Mouse (Mus musculus) limb, embryonic 12.5 days (tissue): Measurements from ENCODE around the gene Tmem231. TPM values are rescaled to one million over a fixed set of nuclear protein-coding genes. Genes with fewer than 3 reads are reported as not detected.

Source experiments
- ATAC-seq: fragments of 200-750 bp; cut with Nextera tagmentation; 2 replicates; pipeline ENCODE4 v1.8.0; 2017; ENCODE audit warnings: low read depth, moderate TSS enrichment; ENCODE audit not compliant: insufficient number of reproducible peaks, insufficient read depth, low FRiP score, low TSS enrichment
- H3K27ac ChIP-seq: fragments of 300-500 bp; sonication (generic); 2 replicates; pipeline ENCODE4 v1.5.1; 2016; ENCODE audit warnings: mild to moderate bottlenecking, moderate library complexity
- H3K27me3 ChIP-seq: fragments of 300-500 bp; sonication (generic); 2 replicates; pipeline ENCODE4 v1.6.1; 2016; ENCODE audit warnings: mild to moderate bottlenecking, moderate library complexity
- H3K36me3 ChIP-seq: fragments of 300-500 bp; sonication (generic); 2 replicates; pipeline ENCODE4 v1.6.1; 2016; ENCODE audit warnings: mild to moderate bottlenecking, moderate library complexity
- H3K4me1 ChIP-seq: fragments of 300-500 bp; sonication (generic); replicated peaks from 2 replicates; pipeline ENCODE4 v1.6.1; 2016
- H3K4me2 ChIP-seq: fragments of 300-500 bp; sonication (generic); 2 replicates; pipeline ENCODE4 v1.6.1; 2016; ENCODE audit warnings: mild to moderate bottlenecking, moderate library complexity
- H3K4me3 ChIP-seq: fragments of 300-500 bp; sonication (generic); replicated peaks from 2 replicates; pipeline ENCODE4 v1.5.1; 2016; ENCODE audit warnings: mild to moderate bottlenecking
- H3K9ac ChIP-seq: fragments of 300-500 bp; sonication (generic); replicated peaks from 2 replicates; pipeline ENCODE4 v1.6.1; 2016; ENCODE audit warnings: mild to moderate bottlenecking, moderate library complexity
- H3K9me3 ChIP-seq: fragments of 300-500 bp; sonication (generic); 2 replicates; pipeline ENCODE4 v1.6.1; 2016; ENCODE audit warnings: mild to moderate bottlenecking, moderate library complexity
- WGBS: fragments of 180-500 bp; shearing (Covaris S2); methylation state at CpG from one replicate; pipeline ENCODE4 v1.1.7; 2016; 5-methylcytosine and 5-hydroxymethylcytosine counted together
- polyA plus RNA-seq: library from polyadenylated mRNA; unstranded; fragments of >200 nt; fragmentation: Nextera tagmentation; extraction: Ambion mirVana; gene quantifications from 2 replicates; pipeline ENCODE4 v1.2.1, GENCODE M21; 2016

Tmem231 gene
- 20.9 and 23.4 TPM in 2 replicates for polyA plus RNA-seq

GRCm38 (mm10) chr8:111933348-111934076 lies at the start of gene Tmem231:
TSS of gene Tmem231 (minus strand) at chr8:111933881.
- H3K27ac ChIP-seq, result peak within 1 kb of the TSS; percentile 88
- under 1% methylated on average over 53 of the region's 53 CpGs for WGBS
- peak; percentile 98 for ATAC-seq

GRCm38 (mm10) chr8:111982116-111982515 lies 48.4 kb upstream of the Tmem231 start:
- Histone ChIP-seq H3K4me2 (no peak overlapping the region), H3K27me3 (no peaks in the 10 kb centered on the region), H3K27ac (no peak overlapping the region), H3K4me3 (no peak overlapping the region), H3K36me3 (peaks cover 70% of the 10 kb centered on the region), H3K9me3 (no peaks in the 10 kb centered on the region), H3K9ac (no peak overlapping the region), H3K4me1 (no peaks in the 10 kb centered on the region)
- no peak for ATAC-seq
- WGBS, result 77% methylated on average over 7 of the region's 7 CpGs

More at GRCm38 (mm10) chr8:111933348-111934076, at the start of gene Tmem231:
- Histone ChIP-seq H3K27me3 (no peaks in the 10 kb centered on the region), H3K4me1 (peaks cover 21% of the 10 kb centered on the region), H3K9ac (peak within 1 kb of the TSS; percentile 71), H3K9me3 (no peaks in the 10 kb centered on the region), H3K36me3 (peaks cover 12% of the 10 kb centered on the region; the same call in 1 of the 2 replicates), H3K4me3 (peak within 1 kb of the TSS; percentile 81), H3K4me2 (peak within 1 kb of the TSS; percentile 89)

- no peaks in the 10 kb centered on the region for H3K4me1 ChIP-seq
- no peaks in the 10 kb centered on the region for H3K9me3 ChIP-seq
- peaks cover 69% of the 10 kb centered on the region for H3K36me3 ChIP-seq
- H3K27ac ChIP-seq, result no peak overlapping the region
- WGBS, result 84% methylated on average over 10 of the region's 10 CpGs
- no peak overlapping the region for H3K4me2 ChIP-seq
- no peaks in the 10 kb centered on the region for H3K27me3 ChIP-seq
- H3K4me3 ChIP-seq, result no peak overlapping the region
- ATAC-seq, result no peak
- H3K9ac ChIP-seq, result no peak overlapping the region
Measured at GRCm38 (mm10) chr8:111978147-111978546, 44.5 kb upstream of the Tmem231 start.

- Histone ChIP-seq H3K27ac (no peak overlapping the region), H3K4me3 (no peak overlapping the region), H3K4me1 (no peaks in the 10 kb centered on the region), H3K9me3 (no peaks in the 10 kb centered on the region), H3K4me2 (no peak overlapping the region), H3K36me3 (peaks cover 70% of the 10 kb centered on the region), H3K27me3 (no peaks in the 10 kb centered on the region), H3K9ac (no peak overlapping the region)
- ATAC-seq, result no peak
- 92% methylated on average over 2 of the region's 2 CpGs for WGBS
Measured at GRCm38 (mm10) chr8:111976326-111976725, 42.6 kb upstream of the Tmem231 start.

- Histone ChIP-seq H3K36me3 (peaks cover 71% of the 10 kb centered on the region), H3K9ac (no peak overlapping the region)
- WGBS, result 95% methylated on average over 2 of the region's 2 CpGs
Measured at GRCm38 (mm10) chr8:111975706-111976105, 42.0 kb upstream of the Tmem231 start.

GRCm38 (mm10) chr8:111974138-111974537 lies 40.5 kb upstream of the Tmem231 start:
- H3K27me3 ChIP-seq, result no peaks in the 10 kb centered on the region
- no peaks in the 10 kb centered on the region for H3K9me3 ChIP-seq
- H3K4me2 ChIP-seq, result no peak overlapping the region
- no peak overlapping the region for H3K4me3 ChIP-seq
- H3K9ac ChIP-seq, result no peak overlapping the region
- no peak overlapping the region for H3K27ac ChIP-seq
- no peaks in the 10 kb centered on the region for H3K4me1 ChIP-seq
- peaks cover 65% of the 10 kb centered on the region for H3K36me3 ChIP-seq
- WGBS, result 95% methylated on average over 12 of the region's 12 CpGs
- no peak for ATAC-seq

More at GRCm38 (mm10) chr8:111975706-111976105, 42.0 kb upstream of the Tmem231 start:
- ATAC-seq, result no peak
- no peak overlapping the region for H3K27ac ChIP-seq
- no peaks in the 10 kb centered on the region for H3K4me1 ChIP-seq
- no peak overlapping the region for H3K4me2 ChIP-seq
- H3K9me3 ChIP-seq, result no peaks in the 10 kb centered on the region
- H3K4me3 ChIP-seq, result no peak overlapping the region
- no peaks in the 10 kb centered on the region for H3K27me3 ChIP-seq

- ATAC-seq, result no peak
- WGBS, result 28% methylated on average over 5 of the region's 5 CpGs
- H3K36me3 ChIP-seq, result peaks cover 26% of the 10 kb centered on the region
Measured at GRCm38 (mm10) chr8:111968991-111969390, 35.3 kb upstream of the Tmem231 start.

GRCm38 (mm10) chr8:111968541-111968940 lies 34.9 kb upstream of the Tmem231 start:
- ATAC-seq, result no peak
- Histone ChIP-seq H3K36me3 (peaks cover 21% of the 10 kb centered on the region), H3K4me2 (no peak overlapping the region), H3K4me1 (0 out of 2 replicates have a peak, but pooled peaks cover 4% of the 10 kb centered on the region), H3K9me3 (no peaks in the 10 kb centered on the region), H3K27ac (no peak overlapping the region), H3K27me3 (no peaks in the 10 kb centered on the region), H3K4me3 (no peak overlapping the region), H3K9ac (no peak overlapping the region)
- WGBS, result 90% methylated on average over 10 of the region's 10 CpGs

More at GRCm38 (mm10) chr8:111968991-111969390, 35.3 kb upstream of the Tmem231 start:
- H3K4me2 ChIP-seq, result no peak overlapping the region
- no peaks in the 10 kb centered on the region for H3K9me3 ChIP-seq
- H3K4me3 ChIP-seq, result no peak overlapping the region
- H3K27ac ChIP-seq, result no peak overlapping the region
- H3K27me3 ChIP-seq, result no peaks in the 10 kb centered on the region
- 0 out of 2 replicates have a peak, but pooled peaks cover 4% of the 10 kb centered on the region for H3K4me1 ChIP-seq
- H3K9ac ChIP-seq, result 0 out of 2 replicates have a peak overlapping the region, but pooled peaks have one; percentile 3

- H3K27me3 ChIP-seq, result no peaks in the 10 kb centered on the region
- no peak overlapping the region for H3K9ac ChIP-seq
- no peaks in the 10 kb centered on the region for H3K9me3 ChIP-seq
- H3K4me1 ChIP-seq, result 0 out of 2 replicates have a peak, but pooled peaks cover 4% of the 10 kb centered on the region
- no peak overlapping the region for H3K4me2 ChIP-seq
- H3K4me3 ChIP-seq, result no peak overlapping the region
- no peak for ATAC-seq
- H3K27ac ChIP-seq, result no peak overlapping the region
- H3K36me3 ChIP-seq, result peaks cover 12% of the 10 kb centered on the region
- WGBS, result 83% methylated on average over 5 of the region's 5 CpGs
Measured at GRCm38 (mm10) chr8:111967246-111967870, 33.7 kb upstream of the Tmem231 start.

GRCm38 (mm10) chr8:111964849-111965561 lies 31.3 kb upstream of the Tmem231 start:
- no peak overlapping the region for H3K9ac ChIP-seq
- 0 out of 2 replicates have a peak, but pooled peaks cover 4% of the 10 kb centered on the region for H3K4me1 ChIP-seq
- H3K4me3 ChIP-seq, result no peak overlapping the region
- peak overlapping the region; percentile 41; the same call in 1 of the 2 replicates for H3K27ac ChIP-seq
- H3K9me3 ChIP-seq, result no peaks in the 10 kb centered on the region
- H3K4me2 ChIP-seq, result no peak overlapping the region
- ATAC-seq, result no peak
- WGBS, result 77% methylated on average over 7 of the region's 7 CpGs
- no peaks in the 10 kb centered on the region for H3K27me3 ChIP-seq
- peaks cover 5% of the 10 kb centered on the region; the same call in 1 of the 2 replicates for H3K36me3 ChIP-seq

- 51% methylated on average over 5 of the region's 5 CpGs for WGBS
- H3K36me3 ChIP-seq, result peaks cover 11% of the 10 kb centered on the region; the same call in 1 of the 2 replicates
- H3K9me3 ChIP-seq, result no peaks in the 10 kb centered on the region
- 0 out of 2 replicates have a peak, but pooled peaks cover 4% of the 10 kb centered on the region for H3K4me1 ChIP-seq
- H3K4me3 ChIP-seq, result no peak overlapping the region
- H3K4me2 ChIP-seq, result no peak overlapping the region
- H3K27ac ChIP-seq, result no peak overlapping the region
- no peaks in the 10 kb centered on the region for H3K27me3 ChIP-seq
- ATAC-seq, result no peak
- no peak overlapping the region for H3K9ac ChIP-seq
Measured at GRCm38 (mm10) chr8:111964351-111964750, 30.7 kb upstream of the Tmem231 start.
